Mouse (Mus musculus) cerebellum, adult 9-10 months (tissue): ENCODE results near the gene Prkn.

Experiments
- DNase-seq: peaks from one replicate; pipeline ENCODE4 v3.0.0; 2022

Gene Prkn

GRCm38 (mm10) chr17:11541928-11542623, 701.9 kb downstream of the Prkn start:
- no peak for DNase-seq

DNA sequence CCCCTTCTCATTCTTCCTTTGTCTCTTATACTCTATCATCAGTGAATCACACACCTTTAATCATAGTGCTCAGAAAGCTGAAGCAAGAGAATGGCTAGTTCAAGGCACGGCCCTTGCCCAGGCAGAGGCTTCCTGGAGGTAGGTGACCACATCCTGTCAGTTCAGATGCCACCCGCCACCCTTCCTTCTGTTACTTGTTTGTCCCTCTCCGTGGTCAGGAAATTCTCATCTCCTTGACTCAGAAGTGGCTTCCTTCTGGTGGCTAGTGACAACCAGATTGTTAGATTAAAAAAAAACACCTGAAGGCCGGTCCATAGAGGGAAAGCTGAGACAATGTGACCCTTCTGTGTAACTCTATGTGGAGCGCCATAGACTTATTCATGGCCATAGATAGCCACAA, 710.4 kb downstream of the Prkn start:
- no peak for DNase-seq

DNA sequence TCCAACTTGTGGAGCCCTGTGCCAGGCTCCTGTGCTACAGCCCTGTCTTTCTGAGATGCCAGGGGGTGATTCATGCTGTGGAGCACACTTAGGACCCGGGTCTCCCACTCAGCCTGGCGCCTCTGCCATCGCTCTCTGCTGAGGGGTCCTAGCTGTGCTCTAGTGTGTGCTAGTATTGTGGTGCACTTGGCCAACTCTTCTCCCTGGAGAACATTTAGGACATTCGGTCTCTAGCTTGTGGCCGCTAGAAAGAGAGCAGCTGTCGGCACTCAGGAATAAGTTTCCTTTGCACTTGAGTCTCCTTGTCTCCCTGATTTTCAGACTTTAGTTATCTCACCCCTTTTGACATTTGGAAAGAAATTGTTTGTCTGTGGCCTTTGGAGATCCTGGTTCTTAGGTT, 725.5 kb downstream of the Prkn start:
- no peak for DNase-seq

DNA sequence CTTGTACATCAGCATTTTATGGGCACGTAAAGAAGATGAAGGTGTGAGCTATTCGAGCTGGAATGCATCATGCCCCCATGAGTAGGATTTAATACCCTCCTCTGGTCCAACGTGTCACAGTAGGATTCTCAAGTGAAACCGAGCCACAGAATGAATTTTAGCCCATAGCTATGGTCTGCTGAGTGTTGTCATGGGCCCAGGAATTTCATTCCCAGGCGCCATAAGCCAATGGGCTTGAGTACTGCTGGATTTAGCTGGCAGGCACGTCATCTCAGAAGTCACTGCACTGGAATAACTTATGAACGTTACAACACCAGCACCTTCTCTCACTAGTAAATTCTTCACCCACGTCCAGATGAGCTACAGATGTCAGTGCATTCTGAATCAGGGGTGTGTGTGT, 730.2 kb downstream of the Prkn start:
- DNase-seq = no peak

GRCm38 (mm10) chr17:11573666-11574065, 733.5 kb downstream of the Prkn start:
- no peak for DNase-seq

- no peak for DNase-seq
These were observed 745.3 kb downstream of the Prkn start for GRCm38 (mm10) chr17:11585491-11585890.

GRCm38 (mm10) chr17:11607931-11608330, 767.7 kb downstream of the Prkn start:
- no peak for DNase-seq

DNA sequence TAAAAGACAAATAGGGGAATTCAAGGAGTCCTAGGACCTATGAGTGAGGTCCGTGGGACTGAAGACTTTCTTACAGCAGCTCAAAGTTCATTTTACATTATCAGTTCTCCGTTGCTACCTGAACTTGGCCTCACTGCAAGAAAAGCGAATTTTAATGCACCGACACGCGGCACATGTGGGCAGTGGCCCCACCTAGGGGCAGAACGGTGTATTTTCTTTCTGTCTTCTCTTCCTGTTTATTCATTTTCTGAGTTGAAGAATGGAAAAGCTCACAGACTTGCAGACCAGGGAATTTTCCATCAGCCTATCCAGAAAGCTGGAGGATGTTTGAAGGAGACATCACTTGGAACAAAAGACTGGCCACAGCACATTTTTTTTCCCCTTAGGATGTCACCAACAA, 771.3 kb downstream of the Prkn start:
- peak; percentile 77 for DNase-seq

- DNase-seq = no peak
These were observed 772.8 kb downstream of the Prkn start for GRCm38 (mm10) chr17:11612801-11613531.

- DNase-seq = no peak
These were observed 777.4 kb downstream of the Prkn start for GRCm38 (mm10) chr17:11617552-11617951.

DNA sequence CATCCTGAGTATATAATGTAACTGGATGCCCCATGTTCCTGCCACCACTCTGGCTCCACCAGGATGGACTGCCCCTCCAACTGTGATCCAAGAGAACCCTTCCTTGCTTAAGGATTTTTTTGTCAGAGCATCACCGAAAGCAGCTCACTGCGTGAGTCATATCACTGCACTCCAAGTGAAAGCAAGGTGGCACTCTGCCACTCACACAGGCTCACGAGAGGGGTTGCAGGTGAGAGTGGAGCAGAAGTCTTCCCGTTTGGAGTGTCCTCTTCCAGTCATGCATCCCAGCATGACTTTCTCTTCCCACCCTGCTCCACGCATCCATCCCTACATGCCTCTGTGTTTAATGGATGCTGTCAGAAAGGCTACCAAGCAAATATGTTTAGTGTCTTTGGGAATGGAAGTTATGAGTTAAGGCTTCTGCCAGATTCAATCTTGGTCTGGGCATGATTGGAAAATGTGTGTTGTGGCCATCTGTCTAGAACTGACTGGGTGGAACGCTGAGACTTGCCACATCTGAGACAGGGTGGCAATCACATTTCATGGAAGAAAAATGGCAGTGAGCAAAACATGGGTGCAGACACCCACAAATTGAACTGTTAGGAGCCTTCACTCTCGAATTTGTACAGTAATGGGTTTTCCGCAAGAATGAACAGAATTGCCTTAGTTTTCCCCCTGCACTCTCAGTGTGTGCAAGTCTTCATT, 778.9 kb downstream of the Prkn start:
- DNase-seq = no peak

DNA sequence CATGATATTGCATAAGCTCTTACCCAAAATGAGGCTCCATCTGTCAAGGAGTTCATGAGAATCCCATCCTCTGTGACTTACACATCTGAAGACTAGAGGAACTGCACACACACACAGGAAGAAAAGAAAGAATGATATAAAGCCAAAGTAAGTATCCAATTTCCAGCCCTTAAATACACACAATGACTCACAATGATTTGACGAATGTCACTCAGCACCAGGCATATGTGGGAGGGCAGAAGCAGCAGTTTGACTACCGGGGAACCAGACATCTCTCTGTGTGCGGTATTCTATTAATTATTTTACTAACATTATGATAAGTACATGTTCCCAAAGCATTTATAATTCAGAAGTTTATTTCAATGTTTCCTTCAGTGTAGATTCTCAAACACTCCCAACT, 780.6 kb downstream of the Prkn start:
- no peak for DNase-seq

GRCm38 (mm10) chr17:11621492-11621891, 781.3 kb downstream of the Prkn start:
- DNase-seq = peak; percentile 17

- DNase-seq = no peak
These were observed 786.1 kb downstream of the Prkn start for GRCm38 (mm10) chr17:11626306-11626705.

DNA sequence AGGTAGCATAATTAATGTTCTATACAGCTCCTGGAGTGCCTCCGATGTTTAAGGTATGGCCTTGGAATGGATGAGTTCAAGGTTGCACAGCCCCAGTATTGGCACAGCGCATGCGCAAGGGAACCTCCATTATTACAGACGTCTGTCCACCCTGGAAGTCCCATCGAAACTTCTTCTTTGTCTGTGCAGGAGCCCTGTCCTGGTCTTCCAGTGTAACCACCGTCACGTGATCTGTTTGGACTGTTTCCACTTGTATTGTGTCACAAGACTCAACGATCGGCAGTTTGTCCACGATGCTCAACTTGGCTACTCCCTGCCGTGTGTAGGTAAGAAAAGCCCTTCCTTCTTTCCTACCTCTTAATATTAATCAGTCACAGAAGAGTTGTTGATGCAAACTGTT, 794.9 kb downstream of the Prkn start:
- no peak for DNase-seq

GRCm38 (mm10) chr17:11637642-11638041, 797.5 kb downstream of the Prkn start:
- no peak for DNase-seq

GRCm38 (mm10) chr17:11638451-11638850, 798.3 kb downstream of the Prkn start:
- DNase-seq = no peak

GRCm38 (mm10) chr17:11639786-11640185, 799.6 kb downstream of the Prkn start:
- no peak for DNase-seq

- no peak for DNase-seq
These were observed 802.1 kb downstream of the Prkn start for GRCm38 (mm10) chr17:11642328-11642727.

- DNase-seq = no peak
These were observed 803.8 kb downstream of the Prkn start for GRCm38 (mm10) chr17:11644016-11644415.

GRCm38 (mm10) chr17:11644873-11645464, 804.8 kb downstream of the Prkn start:
- DNase-seq = no peak

- DNase-seq = no peak
These were observed 816.2 kb downstream of the Prkn start for GRCm38 (mm10) chr17:11656397-11656796.

DNA sequence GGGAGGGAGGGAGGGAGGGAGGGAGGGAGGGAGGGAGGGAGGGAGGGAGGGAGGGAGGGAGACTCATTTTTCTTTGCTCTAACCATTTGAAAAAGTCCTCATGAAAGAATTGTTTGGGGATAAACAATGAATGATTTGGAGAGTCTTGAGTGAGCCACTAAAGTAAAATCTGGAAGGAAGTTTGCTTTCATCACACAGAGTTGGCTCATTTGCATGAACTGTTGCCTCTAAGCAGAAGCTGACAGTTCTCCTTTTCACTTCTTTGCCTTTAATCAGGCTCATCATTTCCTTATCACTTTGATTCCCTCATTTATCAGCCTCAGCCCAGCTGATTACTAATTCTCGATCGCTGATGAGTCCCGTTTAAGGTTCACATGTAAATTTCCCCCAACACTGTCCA, 816.7 kb downstream of the Prkn start:
- no peak for DNase-seq

- DNase-seq = no peak
These were observed 821.7 kb downstream of the Prkn start for GRCm38 (mm10) chr17:11661898-11662297.
